Mouse (Mus musculus): ENCODE results near the gene Ibsp.

Gene Ibsp

DNA sequence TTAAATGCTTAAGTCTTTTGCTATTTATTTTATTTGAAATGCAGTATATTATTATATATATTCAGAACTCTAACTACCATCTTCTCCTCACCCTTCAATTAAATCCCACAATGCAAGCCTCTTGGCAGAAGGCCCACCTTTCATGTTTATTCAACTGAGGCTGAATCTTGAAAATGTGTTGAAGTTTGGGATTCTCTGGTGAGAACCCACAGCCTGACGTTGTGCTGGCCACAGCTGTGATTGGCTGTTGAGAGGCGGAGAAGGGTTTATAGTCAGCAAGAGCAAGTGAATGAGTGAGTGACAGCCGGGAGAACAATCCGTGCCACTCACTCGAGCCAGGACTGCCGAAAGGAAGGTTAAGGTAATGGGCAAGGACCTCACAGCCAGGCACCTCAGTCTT, at the start of gene Ibsp:
Gene Ibsp (plus strand): TSS at position 178 of the 400 bp plus-strand sequence.
- no peak for DNase-seq (ENCODE audit: low read depth)

DNA sequence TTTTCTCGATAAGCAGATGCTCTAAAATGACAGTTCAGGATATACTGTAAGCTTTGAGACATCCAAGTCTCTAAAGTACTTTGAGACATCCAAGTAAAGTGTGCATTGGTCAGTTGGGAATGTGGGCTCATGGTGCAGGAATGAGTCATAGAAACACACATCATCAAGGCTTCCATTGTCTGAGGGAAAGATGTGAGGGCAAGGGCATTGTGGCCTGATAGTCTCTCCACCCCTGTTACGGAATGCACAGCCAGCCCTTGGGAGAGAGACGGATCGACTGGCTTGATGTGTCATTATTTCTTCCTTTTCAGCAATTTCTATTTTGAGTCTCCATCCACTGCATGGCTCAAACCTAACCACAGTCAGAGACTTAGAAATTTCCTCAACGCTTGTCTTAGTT, 47.2 kb upstream of the Ibsp start:
- no peak for DNase-seq (ENCODE audit: low read depth)

DNA sequence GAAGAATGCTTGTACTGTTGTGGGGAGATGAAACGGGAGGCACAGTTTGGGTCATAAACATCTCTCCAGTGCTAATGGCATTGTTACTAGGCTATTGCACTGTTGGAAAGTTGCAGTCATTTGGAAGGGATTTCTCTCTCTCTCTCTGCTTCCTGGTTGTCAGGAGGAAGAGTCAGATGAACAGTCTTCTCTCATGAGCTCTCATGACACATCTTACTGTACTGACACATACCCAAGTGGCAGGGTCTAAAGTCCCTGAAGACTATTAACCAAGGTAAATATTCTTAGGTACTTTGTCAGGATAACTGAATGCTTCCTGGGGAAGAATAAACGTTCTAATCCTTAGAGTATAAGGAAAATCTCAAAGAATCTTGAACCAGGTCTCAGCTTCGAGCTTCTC, 42.4 kb upstream of the Ibsp start:
- no peak for DNase-seq (ENCODE audit: low read depth)

DNA sequence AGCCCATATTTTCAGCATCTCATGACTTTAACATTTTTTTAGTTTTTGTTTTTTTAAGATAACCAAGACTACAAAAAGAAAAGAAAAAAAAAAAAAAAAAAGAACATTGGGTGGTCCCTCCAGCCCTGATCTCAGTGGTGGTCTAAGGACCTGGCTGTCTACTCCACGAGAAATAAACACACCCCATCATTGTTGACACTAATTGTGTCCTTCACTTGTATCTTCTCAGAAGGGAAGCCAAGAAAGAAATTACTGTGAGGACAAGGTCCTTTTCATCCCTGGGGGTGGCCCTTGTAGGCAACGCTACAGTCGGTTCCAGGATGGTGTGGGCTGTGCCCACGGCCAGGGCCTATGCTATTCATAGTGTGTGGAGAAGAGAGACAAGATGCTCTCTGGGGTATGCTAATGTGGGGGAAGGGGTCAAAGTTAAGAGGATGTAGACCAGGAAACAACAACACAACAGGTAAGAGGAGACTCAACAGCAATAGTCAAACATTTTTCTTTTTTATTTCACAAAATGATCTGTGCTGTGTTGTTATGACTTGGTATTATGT, 37.0 kb upstream of the Ibsp start:
- DNase-seq (ENCODE audit: low read depth): no peak

DNA sequence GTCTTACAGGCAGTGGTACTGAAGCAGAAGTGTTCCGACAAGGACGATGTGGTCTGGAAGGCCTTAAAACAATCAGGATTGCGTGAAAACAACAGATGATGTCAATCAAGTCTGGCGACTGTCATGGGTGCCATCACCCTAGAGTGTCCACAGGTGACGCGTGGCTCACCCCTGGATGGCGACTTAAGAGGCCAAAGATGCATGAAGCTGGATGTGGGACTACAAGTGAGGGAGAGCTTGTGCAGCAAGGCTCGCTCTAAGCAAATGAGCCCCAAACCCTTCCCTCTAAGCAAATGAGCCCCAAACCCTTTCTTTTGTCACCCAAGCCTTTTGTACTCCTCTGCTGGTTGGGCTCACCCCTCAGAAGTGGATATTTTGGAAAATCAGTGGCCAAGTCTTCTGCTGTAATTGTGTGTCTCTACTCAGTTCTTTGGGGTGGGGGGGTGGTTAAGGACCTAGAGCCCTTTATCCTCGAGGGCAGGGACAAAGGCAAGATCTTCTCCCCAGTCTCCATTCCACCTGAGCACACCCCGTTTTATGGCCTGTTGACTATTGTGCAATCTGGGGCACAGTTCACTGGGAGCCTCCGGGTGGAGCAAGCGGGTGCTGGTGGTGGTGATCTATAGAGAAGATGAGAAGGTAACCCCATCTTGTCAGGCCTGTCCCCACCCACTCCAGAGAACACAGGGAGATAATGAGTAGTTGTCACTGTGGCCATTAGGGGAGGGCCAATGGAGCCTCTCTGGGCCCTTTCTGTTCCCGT, 35.8 kb upstream of the Ibsp start:
- DNase-seq (ENCODE audit: low read depth): no peak

DNA sequence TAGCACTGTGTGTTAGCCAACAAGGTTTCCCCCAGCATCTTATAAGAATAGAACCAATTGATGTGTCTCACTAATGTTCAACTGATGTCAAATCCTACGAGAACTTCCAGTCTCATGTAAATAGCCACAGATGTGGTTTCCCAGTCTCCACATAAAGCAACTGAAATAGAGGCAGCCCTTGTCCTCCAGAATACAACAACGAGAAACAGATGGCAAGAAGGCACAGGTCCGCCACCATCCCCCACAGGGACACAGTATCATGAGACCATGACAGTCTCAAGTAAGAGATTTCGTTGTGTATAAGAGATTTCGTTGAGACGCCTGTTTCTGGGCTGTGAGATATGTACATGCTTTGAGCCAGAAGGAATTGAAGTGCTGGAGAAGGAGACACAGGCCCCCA, 4.8 kb upstream of the Ibsp start:
- DNase-seq (ENCODE audit: low read depth): no peak

DNA sequence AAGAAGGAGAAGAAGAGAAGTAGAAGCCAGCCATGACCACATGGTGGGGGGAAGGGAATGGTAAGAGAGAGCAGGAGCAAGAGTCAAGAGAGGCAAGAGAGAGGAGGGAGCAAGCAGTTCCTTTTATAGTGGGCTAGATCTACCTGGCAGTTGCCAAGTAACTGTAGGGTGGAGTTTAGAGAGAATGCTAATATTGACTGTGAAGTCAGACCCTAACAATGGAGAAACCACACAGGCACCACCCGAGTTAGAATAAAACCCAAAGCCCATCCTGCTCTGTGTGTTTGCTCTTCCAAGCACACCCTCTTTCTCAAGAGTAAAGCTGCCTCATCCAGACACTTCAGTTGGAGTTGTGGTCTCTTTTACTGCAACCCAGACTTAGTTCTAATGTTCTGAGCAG, 15.1 kb downstream of the Ibsp start:
- no peak for DNase-seq (ENCODE audit: low read depth)

DNA sequence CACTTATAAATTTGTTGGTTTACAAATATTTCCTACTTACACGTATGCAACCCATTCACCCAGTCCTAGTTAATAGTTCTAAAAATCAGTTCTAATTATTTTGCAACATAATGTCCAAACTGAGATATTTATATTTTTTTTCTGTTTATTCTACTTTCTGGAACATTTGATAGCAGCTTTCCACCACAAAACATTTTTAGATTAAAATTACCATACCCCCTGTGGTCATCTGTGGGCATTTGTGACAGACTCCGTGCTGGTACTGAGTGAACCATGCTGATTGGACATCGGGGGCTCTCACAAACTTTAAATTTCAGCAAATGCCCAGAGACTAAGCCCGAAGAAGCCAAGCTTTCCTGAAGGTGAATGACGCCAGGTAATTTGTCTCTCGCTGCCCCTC, 26.1 kb downstream of the Ibsp start, which contains the start of gene Mepe:
Gene Mepe (plus strand): TSS at position 301 of the 400 bp plus-strand sequence.
- no peak for DNase-seq (ENCODE audit: low read depth)

DNA sequence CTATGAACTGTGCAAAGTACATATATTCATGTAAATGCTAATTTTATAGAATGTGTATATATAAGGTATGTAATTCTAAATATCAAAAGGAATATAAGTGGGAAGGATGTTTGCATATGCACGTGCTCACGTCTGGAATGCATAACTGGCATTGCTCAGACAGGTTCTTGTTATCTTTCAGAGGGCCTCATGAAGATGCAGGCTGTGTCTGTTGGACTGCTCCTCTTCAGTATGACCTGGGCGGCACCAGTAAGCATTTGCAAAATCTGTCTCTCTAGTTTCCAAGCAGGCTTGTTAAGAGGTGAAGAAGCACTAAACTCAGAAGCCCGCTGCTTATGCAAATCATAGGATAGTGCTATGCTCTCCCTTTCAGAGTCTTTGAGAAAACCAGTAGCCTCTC, 27.9 kb downstream of the Ibsp start:
- DNase-seq (ENCODE audit: low read depth): no peak

DNA sequence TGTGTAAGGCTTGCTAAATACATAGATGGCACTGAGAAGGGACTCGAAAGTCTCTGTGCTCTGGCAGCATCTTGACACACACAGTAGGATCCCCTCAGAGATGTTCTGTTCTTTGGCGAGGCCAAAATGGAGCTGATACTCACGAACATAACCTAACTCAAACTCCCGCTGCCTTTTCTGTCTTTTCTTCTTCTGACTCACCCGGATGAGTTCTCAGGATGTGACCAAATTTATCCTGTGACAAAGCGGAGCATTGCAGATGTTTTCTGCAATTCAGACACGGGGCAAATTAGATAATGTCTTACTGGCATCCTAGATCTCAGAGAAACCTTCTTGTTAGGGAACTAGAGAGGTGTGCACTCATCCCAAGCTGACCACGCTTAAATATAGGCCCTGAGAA, 28.4 kb downstream of the Ibsp start:
- no peak for DNase-seq (ENCODE audit: low read depth)

DNA sequence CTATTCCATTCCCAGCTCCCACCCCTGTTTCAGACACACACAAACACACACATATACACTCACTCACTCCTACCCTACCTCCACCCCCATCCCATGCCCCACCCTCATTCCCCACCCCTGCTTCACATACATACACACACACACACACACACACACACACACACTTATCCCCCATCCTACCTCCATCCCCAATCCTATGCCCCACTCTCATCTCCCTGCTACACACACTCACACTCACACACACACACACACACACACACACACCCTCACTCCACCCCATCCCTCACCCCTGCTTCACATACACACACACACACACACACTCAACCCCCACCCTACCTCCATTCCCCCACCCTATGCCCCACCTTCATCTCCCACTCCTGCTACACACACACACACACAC, 28.9 kb downstream of the Ibsp start:
- no peak for DNase-seq (ENCODE audit: low read depth)

DNA sequence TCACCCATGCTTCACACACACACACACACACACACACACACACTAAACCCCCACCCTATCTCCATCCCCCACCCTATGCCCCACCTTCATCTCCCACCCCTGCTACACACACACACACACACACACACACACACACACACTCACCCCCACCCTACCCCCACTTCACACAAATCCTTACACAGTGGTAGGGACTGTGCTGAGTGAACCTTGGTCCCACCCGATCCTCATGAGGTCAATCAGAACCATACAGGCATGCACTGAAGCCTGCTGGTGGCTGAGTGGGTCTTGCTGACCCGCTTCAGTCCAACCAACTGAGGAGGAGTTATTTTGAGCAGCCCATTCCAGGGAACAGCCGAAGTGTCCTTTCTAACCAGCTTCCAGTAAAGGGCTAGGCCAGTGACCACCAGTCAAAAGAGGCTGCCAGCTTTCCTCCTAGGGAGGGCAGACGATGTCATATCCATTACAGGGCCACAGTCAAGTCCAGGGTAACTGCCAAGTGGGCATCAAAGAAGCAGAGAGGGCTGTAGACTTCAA, 29.4 kb downstream of the Ibsp start:
- DNase-seq (ENCODE audit: low read depth): no peak

DNA sequence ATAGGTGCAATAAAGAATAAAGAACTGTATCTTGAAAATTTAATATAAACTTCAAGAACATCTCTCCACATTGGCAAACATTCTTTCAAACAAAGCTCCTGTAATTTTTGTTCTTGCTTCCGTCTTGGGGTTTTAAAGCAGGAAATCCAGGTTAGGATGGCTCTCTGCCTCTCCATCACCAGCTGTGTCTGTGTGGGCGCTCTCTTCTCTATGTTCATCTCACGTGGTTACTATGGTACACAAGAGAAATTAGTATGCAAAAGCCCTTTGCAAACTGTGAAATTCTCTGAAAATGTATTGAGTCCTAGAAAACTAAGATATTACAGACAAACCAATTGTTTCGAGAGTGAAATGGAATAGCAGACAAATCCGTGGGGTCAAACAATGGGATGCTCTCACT, 30.4 kb downstream of the Ibsp start:
- DNase-seq (ENCODE audit: low read depth): no peak

DNA sequence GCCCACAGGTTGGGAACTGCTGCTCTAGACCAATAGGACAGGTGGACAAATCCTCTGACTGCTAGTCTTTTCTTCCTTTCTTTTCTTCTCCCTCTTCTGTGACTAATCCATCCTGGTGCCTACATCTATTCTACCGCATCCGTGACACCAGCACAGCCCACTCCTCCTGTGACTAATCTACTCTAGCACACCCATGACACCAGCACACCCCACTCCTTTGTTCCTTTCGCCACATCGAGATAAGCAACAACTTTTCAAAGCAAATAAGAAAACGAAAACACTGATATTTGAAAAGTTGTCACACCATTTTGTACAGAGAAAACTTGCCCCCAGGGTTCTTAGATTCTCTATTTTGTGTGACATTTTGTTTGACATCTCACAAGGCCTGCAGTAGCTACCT, 31.1 kb downstream of the Ibsp start:
- no peak for DNase-seq (ENCODE audit: low read depth)

DNA sequence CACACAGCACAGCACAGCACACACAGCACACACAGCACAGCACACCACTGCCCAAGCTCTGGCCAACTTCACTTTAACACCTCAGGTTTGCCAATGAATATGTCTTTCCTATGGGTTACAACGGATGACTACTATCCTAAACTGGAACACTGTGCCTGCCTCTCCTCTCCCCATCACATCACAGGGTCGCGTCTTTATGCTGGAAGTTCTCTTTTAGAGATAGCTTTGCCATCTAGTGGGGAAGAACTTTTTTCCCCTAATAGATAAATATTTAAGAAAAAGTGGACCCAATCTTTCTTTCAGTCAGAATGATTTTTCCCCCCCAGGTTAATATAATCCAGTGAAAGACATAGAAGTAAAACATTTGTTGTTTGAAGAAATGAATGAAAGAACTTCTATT, 33.3 kb downstream of the Ibsp start:
- DNase-seq (ENCODE audit: low read depth): no peak

DNA sequence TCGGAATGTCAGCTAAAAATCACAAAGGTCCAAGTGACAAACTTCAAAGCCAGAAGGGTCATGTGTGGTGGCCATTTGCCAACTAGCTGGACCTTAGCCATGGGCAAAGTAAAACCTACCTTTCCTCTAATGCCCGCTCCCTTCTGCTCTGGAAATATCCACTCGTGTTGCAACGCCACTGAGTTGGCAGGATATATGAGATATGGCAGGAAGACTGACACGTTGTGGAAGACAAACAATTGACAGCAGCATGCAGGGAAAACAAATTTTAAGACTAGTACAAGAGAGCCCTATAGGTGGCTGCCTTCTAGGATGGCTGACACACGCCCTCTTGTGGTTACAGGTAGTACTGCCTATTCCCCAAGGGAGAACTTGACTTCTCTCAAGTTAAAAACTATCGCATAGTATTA, 34.3 kb downstream of the Ibsp start:
- peak; percentile 75 for DNase-seq (ENCODE audit: low read depth)

DNA sequence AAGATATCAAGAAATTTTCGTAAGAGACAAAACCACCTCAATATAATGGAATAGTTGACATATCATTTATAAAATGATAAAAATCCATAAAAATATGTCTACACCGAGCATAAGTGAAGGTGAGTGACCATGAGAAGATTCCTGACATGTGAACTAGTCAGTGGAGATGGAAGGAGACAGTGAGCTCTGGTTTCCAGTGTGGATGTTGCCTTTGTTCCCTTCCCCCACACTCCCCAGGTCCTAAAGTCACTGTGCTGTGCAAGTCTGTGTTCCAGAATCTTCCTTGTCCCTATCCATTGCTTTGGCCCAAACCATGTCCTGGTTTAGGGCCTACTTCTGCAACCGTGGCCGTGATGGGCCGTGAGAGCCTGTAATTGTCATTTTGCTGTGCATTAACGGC, 34.7 kb downstream of the Ibsp start:
- no peak for DNase-seq (ENCODE audit: low read depth)

DNA sequence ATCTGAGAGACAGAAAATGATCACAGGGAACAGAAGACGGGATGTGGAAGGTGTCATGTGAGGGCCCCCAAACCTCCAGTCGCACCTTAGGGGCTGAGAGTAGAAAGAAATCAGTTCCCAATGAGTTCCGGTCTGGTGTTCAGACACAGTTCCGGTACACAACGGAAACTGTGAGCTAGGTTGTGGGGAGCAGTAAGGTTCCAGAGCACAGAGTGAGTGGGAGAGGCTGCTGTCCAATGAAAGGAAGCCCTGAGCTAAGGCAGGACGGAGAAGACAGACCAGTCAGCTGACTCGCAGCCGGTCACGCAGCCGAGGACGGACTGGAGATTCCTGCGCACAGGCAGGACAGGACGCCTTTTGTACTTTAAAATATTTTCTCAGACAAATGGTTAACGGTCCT, 35.5 kb downstream of the Ibsp start:
- no peak for DNase-seq (ENCODE audit: low read depth)

DNA sequence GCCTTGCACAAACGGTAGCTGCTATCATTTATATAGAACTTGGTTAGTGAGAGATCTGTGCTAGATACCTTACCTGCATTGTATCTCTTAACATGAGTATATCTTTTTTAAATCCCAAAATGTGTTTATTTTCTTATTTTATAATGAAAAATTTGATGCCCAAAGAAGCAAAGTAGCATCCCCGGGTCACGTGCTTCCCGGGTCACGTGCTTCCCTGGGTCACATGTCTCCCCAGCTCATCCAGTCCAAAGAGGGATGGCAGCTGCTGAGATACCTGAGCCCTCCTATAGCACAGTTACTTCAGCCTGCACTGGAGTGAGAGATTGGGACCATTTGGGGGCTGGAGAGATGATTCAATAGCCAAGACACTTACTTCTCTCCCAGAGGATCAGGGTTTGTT, 37.0 kb downstream of the Ibsp start:
- no peak for DNase-seq (ENCODE audit: low read depth)

DNA sequence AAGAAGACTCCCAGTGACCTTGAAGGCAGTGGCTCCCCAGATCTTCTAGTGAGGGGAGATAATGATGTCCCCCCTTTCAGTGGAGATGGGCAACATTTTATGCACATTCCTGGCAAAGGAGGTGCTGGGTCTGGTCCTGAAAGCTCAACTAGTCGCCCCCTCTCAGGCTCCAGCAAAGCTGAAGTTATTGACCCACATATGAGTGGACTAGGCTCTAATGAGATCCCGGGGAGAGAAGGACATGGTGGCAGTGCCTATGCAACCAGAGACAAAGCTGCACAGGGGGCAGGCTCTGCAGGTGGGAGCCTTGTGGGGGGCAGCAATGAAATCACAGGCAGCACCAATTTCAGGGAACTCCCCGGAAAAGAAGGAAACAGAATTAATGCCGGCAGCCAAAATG, 38.5 kb downstream of the Ibsp start:
- DNase-seq (ENCODE audit: low read depth): no peak

DNA sequence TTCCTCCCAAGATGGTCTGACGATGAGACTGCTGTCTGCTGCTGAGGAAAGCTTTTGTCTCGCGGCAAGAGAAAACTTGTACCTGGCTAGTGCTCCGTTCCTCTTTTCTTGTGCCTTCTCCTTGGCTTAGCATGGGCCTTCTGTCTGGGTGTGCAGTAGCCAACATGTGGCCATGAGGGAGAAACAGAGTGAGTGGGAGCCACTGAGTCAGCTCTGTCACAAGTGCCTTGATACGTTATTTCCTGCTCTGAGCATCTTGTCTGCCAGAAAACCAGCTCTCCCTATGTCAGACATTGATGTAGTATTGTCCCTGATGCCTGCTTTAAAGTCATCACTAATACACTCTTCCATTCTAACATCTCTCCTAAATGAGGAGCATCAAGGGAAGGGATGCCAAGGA, 40.0 kb downstream of the Ibsp start:
- DNase-seq (ENCODE audit: low read depth): no peak

DNA sequence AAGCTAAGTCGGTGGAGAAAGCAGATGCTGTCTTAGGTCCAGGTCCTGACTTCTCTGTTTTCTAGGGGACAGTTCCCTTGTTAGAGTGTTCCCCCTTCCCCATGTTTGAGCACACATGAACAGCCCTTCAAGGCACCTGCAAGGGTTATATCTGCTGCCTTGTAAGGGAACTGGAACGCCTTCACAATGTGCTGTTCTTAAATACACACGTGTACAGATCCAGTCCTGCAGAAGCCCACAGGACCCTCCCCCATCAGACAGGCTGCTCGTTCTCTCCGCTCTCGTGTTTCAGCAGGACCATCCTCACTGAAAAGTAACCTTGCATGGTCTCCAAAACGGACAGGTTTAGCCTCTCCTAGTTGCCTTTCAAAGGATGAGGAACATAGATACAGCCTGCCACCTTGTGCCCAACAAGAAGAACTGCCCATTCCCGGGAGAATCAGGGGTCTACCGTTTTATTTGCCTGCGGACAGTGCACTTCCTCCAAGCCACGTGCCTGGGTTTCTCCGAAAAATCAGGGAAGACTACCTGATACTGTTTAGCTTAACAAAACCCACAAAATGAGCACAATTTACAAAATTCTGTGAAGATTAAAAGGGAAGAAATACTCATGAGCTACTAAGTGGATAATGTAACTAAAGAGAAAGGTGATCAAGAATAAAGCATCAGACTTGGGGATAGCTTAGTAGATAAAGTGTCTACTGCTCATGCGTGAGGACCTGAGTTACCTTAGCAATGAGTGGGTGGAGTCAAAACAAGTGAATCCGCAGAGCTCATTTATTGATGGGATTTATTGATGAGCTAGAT, 40.9 kb downstream of the Ibsp start:
- peak; percentile 71 for DNase-seq (ENCODE audit: low read depth)

DNA sequence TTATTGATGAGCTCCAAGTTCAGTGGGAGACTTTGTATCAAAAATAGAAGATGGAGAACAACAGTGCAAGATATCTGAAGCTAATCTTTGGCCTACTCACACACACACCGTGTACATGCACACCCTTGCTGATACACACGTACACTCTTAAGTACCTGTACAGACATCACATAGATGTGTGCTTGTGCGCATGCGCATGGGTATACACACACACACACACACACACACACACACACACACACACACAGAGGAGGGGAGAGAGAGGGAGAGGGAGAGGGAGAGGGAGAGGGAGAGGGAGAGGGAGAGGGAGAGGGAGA, 41.5 kb downstream of the Ibsp start:
- no peak for DNase-seq (ENCODE audit: low read depth)

Data from 416B (cell line).